Mouse (Mus musculus): ENCODE data around the gene Vezf1.

- no peak for TF ChIP-seq TAL1 (IDR thresholded peaks at IDR 0.05; ENCODE audit: low read length)
- no peak for TF ChIP-seq POLR2A (IDR thresholded peaks at IDR 0.05; ENCODE audit: control insufficient read depth in 1 of 2, insufficient read depth in 1 of 2, low read depth in 1 of 2, low read length in 2 of 2, poor library complexity in 1 of 2)
- TF ChIP-seq MAFK (IDR thresholded peaks at IDR 0.05; ENCODE audit: borderline replicate concordance, low read depth, low read length) = no peak
- no peak for TF ChIP-seq CTCF (IDR thresholded peaks at IDR 0.05 in 2 of 3, conservative IDR thresholded peaks at IDR 0.05 in 1 of 3; ENCODE audit: control insufficient read depth in 1 of 3, insufficient read depth in 1 of 3, low read depth in 2 of 3, low read length in 3 of 3, poor library complexity in 1 of 3, severe bottlenecking in 1 of 3)
- TF ChIP-seq MAX (IDR thresholded peaks at IDR 0.05; ENCODE audit: low read length) = no peak
- TF ChIP-seq SMC3 (IDR thresholded peaks at IDR 0.05; ENCODE audit: low read depth, low read length) = no peak
- TF ChIP-seq USF1 (IDR thresholded peaks at IDR 0.05; ENCODE audit: low read depth, low read length) = no peak
- TF ChIP-seq ZKSCAN1 (IDR thresholded peaks at IDR 0.05; ENCODE audit: low read depth, low read length) = no peak
Measured at GRCm38 (mm10) chr11:88030219-88030618, 37.9 kb upstream of the Vezf1 start.
